Mouse (Mus musculus): Measurements from ENCODE around the gene Pgap1. TPM values are rescaled to one million over a fixed set of nuclear protein-coding genes. Genes with fewer than 3 reads are reported as not detected.
A peak's percentile ranks its signal among the peaks of the same experiment; 100 is the strongest.

Pgap1 gene
- polyA plus RNA-seq, 1 experiment from 2014 or later: 6.0 TPM

- no peaks in the 10 kb centered on the region for H3K9me3 ChIP-seq
- no peak overlapping the region for H3K4me2 ChIP-seq
- peaks cover 6% of the 10 kb centered on the region; the same call in 1 of the 2 replicates for H3K36me3 ChIP-seq
- 82% methylated on average over 1 of the region's 1 CpGs for WGBS
- no peaks in the 10 kb centered on the region for H3K4me1 ChIP-seq
- no peak overlapping the region for H3K4me3 ChIP-seq
- no peak for ATAC-seq (ENCODE audit: insufficient number of reproducible peaks, low FRiP score, low TSS enrichment, low read depth)
- no peaks in the 10 kb centered on the region for H3K27me3 ChIP-seq
- H3K27ac ChIP-seq: no peak overlapping the region
- H3K9ac ChIP-seq: no peak overlapping the region
Observed at GRCm38 (mm10) chr1:54496254-54496653, 61.2 kb downstream of the Pgap1 start.

DNA sequence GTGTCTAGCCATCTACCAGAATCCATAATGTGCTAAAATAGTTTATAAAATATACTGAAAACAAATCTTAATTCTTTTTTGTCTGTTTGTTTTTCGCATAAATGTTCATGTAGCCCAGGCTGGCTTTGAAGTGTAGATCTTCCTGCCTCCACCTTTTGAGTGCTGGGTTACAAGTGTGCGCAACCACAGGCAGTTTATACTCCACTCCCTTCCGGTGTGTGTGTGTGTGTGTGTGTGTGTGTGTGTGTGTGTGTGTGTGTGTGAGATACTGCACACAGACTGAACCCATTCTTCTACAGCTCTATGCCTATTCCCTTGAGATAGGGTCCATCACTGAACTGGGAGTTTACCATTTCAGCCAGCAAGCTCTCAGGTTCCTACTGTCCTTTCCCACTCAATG lies 64.0 kb downstream of the Pgap1 start:
- Histone ChIP-seq H3K4me2 (no peak overlapping the region), H3K27ac (no peak overlapping the region), H3K27me3 (no peaks in the 10 kb centered on the region), H3K4me1 (no peaks in the 10 kb centered on the region), H3K9me3 (no peaks in the 10 kb centered on the region), H3K9ac (no peak overlapping the region), H3K4me3 (no peak overlapping the region), H3K36me3 (peaks cover 10% of the 10 kb centered on the region; the same call in 1 of the 2 replicates)
- no peak for ATAC-seq (ENCODE audit: insufficient number of reproducible peaks, low FRiP score, low TSS enrichment, low read depth)
- 93% methylated on average over 3 of the region's 3 CpGs for WGBS

DNA sequence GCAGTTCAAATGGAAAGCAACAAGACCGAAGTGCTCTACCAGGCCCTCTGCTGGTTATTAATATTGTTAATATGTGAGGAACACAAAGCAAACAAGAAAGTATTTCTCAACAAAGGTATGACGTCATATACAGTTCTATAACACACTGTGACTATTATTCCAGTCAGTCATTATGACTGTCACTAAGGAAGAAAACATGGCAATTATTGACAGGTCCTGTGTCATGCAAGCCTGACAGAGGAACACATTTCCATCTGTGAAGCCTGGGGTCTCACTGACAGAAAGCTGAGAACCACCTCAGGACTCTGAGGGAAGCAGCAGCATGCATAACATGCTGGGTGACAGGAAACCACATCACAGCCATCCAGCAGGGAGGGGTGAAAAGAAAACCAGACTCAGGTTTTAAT lies 65.0 kb downstream of the Pgap1 start:
- H3K4me1 ChIP-seq: no peaks in the 10 kb centered on the region
- no peak overlapping the region for H3K27ac ChIP-seq
- H3K27me3 ChIP-seq: no peaks in the 10 kb centered on the region
- ATAC-seq (ENCODE audit: insufficient number of reproducible peaks, low FRiP score, low TSS enrichment, low read depth): no peak
- H3K4me2 ChIP-seq: no peak overlapping the region
- no peak overlapping the region for H3K9ac ChIP-seq
- no peak overlapping the region for H3K4me3 ChIP-seq
- peaks cover 10% of the 10 kb centered on the region; the same call in 1 of the 2 replicates for H3K36me3 ChIP-seq
- no peaks in the 10 kb centered on the region for H3K9me3 ChIP-seq
- 76% methylated on average over 2 of the region's 2 CpGs for WGBS

- Histone ChIP-seq H3K36me3 (peaks cover 12% of the 10 kb centered on the region), H3K4me1 (no peaks in the 10 kb centered on the region), H3K9ac (no peak overlapping the region), H3K9me3 (no peaks in the 10 kb centered on the region), H3K27me3 (no peaks in the 10 kb centered on the region), H3K4me3 (no peak overlapping the region), H3K4me2 (no peak overlapping the region), H3K27ac (no peak overlapping the region)
- 92% methylated on average over 3 of the region's 3 CpGs for WGBS
- no peak for ATAC-seq (ENCODE audit: insufficient number of reproducible peaks, low FRiP score, low TSS enrichment, low read depth)
Observed at GRCm38 (mm10) chr1:54484744-54485420, 72.6 kb downstream of the Pgap1 start.

- WGBS: 92% methylated on average over 12 of the region's 12 CpGs
- H3K9ac ChIP-seq: no peak overlapping the region
- no peak for ATAC-seq (ENCODE audit: insufficient number of reproducible peaks, low FRiP score, low TSS enrichment, low read depth)
- H3K27ac ChIP-seq: no peak overlapping the region
- no peaks in the 10 kb centered on the region for H3K4me1 ChIP-seq
- H3K27me3 ChIP-seq: no peaks in the 10 kb centered on the region
- no peak overlapping the region for H3K4me3 ChIP-seq
- 0 out of 2 replicates have a peak, but pooled peaks cover 8% of the 10 kb centered on the region for H3K36me3 ChIP-seq
- no peaks in the 10 kb centered on the region for H3K9me3 ChIP-seq
- H3K4me2 ChIP-seq: no peak overlapping the region
Observed at GRCm38 (mm10) chr1:54480491-54480890, 77.0 kb downstream of the Pgap1 start.

GRCm38 (mm10) chr1:54468662-54469061 lies 88.8 kb downstream of the Pgap1 start:
- Histone ChIP-seq H3K9ac (no peak overlapping the region), H3K4me1 (no peaks in the 10 kb centered on the region), H3K9me3 (no peaks in the 10 kb centered on the region), H3K27me3 (no peaks in the 10 kb centered on the region), H3K4me3 (no peak overlapping the region), H3K27ac (no peak overlapping the region), H3K36me3 (no peaks in the 10 kb centered on the region), H3K4me2 (no peak overlapping the region)
- ATAC-seq (ENCODE audit: insufficient number of reproducible peaks, low FRiP score, low TSS enrichment, low read depth): no peak

- WGBS: 91% methylated on average over 1 of the region's 1 CpGs
- Histone ChIP-seq H3K4me2 (no peak overlapping the region), H3K9ac (no peak overlapping the region), H3K27me3 (no peaks in the 10 kb centered on the region), H3K9me3 (no peaks in the 10 kb centered on the region), H3K27ac (no peak overlapping the region), H3K4me3 (no peak overlapping the region), H3K36me3 (no peaks in the 10 kb centered on the region), H3K4me1 (no peaks in the 10 kb centered on the region)
- ATAC-seq (ENCODE audit: insufficient number of reproducible peaks, low FRiP score, low TSS enrichment, low read depth): no peak
Observed at GRCm38 (mm10) chr1:54467366-54467765, 90.1 kb downstream of the Pgap1 start.

DNA sequence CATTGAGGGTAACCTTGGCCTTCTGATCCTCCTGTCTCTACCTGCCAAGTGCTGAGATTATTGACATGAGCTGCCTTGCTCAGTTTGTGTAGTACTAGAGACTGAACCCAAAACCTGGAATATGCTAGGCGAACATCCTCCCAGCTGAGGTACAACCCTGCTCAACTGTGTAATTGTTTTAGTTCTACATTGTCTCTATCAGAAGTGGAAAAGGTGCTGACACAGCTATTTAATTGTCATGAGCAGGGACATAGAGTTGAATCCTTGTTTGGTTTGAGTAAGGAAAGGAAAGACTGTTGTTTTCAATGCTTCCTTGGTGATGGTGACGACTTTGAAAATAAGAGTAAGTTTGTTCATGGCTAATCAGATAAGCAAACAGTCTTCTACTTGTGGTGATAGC lies 105.4 kb downstream of the Pgap1 start:
- H3K9ac ChIP-seq: no peak overlapping the region
- no peak overlapping the region for H3K4me2 ChIP-seq
- H3K27me3 ChIP-seq: no peaks in the 10 kb centered on the region
- no peak overlapping the region for H3K27ac ChIP-seq
- no peaks in the 10 kb centered on the region for H3K9me3 ChIP-seq
- ATAC-seq (ENCODE audit: insufficient number of reproducible peaks, low FRiP score, low TSS enrichment, low read depth): no peak
- no peaks in the 10 kb centered on the region for H3K4me1 ChIP-seq
- 86% methylated on average over 2 of the region's 2 CpGs for WGBS
- no peak overlapping the region for H3K4me3 ChIP-seq
- H3K36me3 ChIP-seq: no peaks in the 10 kb centered on the region

DNA sequence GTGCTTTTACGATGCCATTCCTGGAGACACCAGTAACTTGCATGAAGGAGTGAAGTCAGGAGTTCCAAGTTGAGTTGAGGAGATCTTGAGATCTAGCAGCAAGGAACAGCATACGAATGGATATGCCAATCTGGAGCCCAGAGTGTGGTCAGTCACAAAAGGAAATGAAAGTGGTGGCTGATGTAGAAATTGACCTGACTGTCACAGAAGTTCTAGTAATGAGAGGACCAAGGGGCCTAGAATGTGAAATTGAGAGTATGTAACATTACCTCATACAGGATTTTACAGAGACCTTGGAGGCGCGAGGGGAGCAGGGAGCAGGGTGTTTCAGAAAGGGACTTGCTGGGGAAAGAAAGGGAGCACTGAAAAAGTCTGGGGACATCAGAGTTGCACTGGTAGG lies 108.7 kb downstream of the Pgap1 start:
- no peak overlapping the region for H3K27ac ChIP-seq
- WGBS: 74% methylated on average over 4 of the region's 4 CpGs
- H3K4me1 ChIP-seq: no peaks in the 10 kb centered on the region
- H3K36me3 ChIP-seq: no peaks in the 10 kb centered on the region
- no peak overlapping the region for H3K9ac ChIP-seq
- 0 out of 2 replicates have a peak, but pooled peaks cover 3% of the 10 kb centered on the region for H3K27me3 ChIP-seq
- no peak for ATAC-seq (ENCODE audit: insufficient number of reproducible peaks, low FRiP score, low TSS enrichment, low read depth)
- no peaks in the 10 kb centered on the region for H3K9me3 ChIP-seq
- H3K4me2 ChIP-seq: no peak overlapping the region
- H3K4me3 ChIP-seq: no peak overlapping the region

GRCm38 (mm10) chr1:54443641-54444040 lies 113.8 kb downstream of the Pgap1 start:
- no peak overlapping the region for H3K4me3 ChIP-seq
- WGBS: 58% methylated on average over 7 of the region's 7 CpGs
- no peak overlapping the region for H3K4me2 ChIP-seq
- no peaks in the 10 kb centered on the region for H3K36me3 ChIP-seq
- no peak for ATAC-seq (ENCODE audit: insufficient number of reproducible peaks, low FRiP score, low TSS enrichment, low read depth)
- no peaks in the 10 kb centered on the region for H3K9me3 ChIP-seq
- no peaks in the 10 kb centered on the region for H3K4me1 ChIP-seq
- H3K27me3 ChIP-seq: 0 out of 2 replicates have a peak, but pooled peaks cover 3% of the 10 kb centered on the region
- no peak overlapping the region for H3K9ac ChIP-seq
- H3K27ac ChIP-seq: no peak overlapping the region

- H3K27ac ChIP-seq: no peak overlapping the region
- H3K36me3 ChIP-seq: no peaks in the 10 kb centered on the region
- peak overlapping the region; percentile 80; the same call in 1 of the 2 replicates for H3K9ac ChIP-seq
- peak overlapping the region; percentile 62 for H3K4me2 ChIP-seq
- H3K9me3 ChIP-seq: no peaks in the 10 kb centered on the region
- H3K4me1 ChIP-seq: peaks cover 10% of the 10 kb centered on the region; the same call in 1 of the 2 replicates
- H3K4me3 ChIP-seq: peak overlapping the region; percentile 65
- 53% methylated on average over 3 of the region's 3 CpGs for WGBS
- no peak for ATAC-seq (ENCODE audit: insufficient number of reproducible peaks, low FRiP score, low TSS enrichment, low read depth)
- H3K27me3 ChIP-seq: no peaks in the 10 kb centered on the region
Observed at GRCm38 (mm10) chr1:54439080-54439476, 118.4 kb downstream of the Pgap1 start.

DNA sequence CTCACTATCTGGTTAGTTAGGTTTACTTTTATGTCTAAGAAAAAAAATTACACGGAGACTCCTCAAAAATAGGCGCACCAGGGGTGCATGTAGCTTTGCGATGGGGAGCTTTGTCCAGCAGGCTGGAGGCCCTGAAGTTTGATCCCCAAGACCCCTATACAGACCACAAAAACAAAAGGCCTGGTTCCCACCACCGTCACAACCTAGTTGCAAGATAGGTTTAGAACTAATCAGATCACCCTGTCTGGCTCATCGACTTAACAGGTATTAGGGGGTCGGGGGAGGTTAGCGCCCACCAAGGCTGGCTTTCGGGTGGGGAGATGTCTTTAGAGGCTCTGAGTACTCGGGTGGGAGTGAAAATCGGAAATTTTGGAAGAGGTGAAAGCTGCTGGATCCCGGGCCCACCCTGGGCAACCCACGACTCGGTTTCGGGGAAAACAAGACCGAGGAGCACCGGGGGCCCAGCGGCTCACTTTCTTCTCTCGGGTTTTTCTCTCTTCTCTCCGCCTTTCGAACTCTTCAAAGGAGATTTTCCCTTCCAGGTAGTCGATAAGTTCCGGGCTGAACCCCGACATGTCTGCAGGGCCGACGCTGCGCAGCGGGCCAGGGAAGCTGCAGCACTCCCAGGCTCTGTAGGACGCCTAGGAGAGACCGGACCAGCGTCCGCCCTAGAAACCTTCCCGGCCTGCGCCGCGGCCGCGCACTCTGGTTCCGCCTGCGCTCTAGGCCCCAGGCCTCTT lies 119.0 kb downstream of the Pgap1 start, which contains the start of gene Gtf3c3:
Gene Gtf3c3, minus strand, starts transcription at position 632 of the 740 bp plus-strand sequence.
- WGBS: 3% methylated on average over 39 of the region's 39 CpGs
- H3K27ac ChIP-seq: peak within 1 kb of the TSS; percentile 47; the same call in 1 of the 2 replicates

More for the DNA sequence above, 119.0 kb downstream of the Pgap1 start, which contains the start of gene Gtf3c3:
- Histone ChIP-seq H3K27me3 (no peaks in the 10 kb centered on the region), H3K4me2 (peak within 1 kb of the TSS; percentile 62), H3K4me3 (peak within 1 kb of the TSS; percentile 65), H3K9ac (peak within 1 kb of the TSS; percentile 80), H3K36me3 (peaks cover under 1% of the 10 kb centered on the region; the same call in 1 of the 2 replicates), H3K4me1 (peaks cover 10% of the 10 kb centered on the region; the same call in 1 of the 2 replicates), H3K9me3 (no peaks in the 10 kb centered on the region)
- ATAC-seq (ENCODE audit: insufficient number of reproducible peaks, low FRiP score, low TSS enrichment, low read depth): peak; percentile 88
